Mouse (Mus musculus): ENCODE measurements around the gene Cdk2ap2. TPM values are rescaled to one million over a fixed set of nuclear protein-coding genes. Genes with fewer than 3 reads are reported as not detected.
A peak's percentile ranks its signal among the peaks of the same experiment; 100 is the strongest.
"Not testable (repeated sequence)": the region's sequence is repeated elsewhere in the genome, so short reads cannot be mapped to it uniquely, and the experiment has no call there.

Gene Cdk2ap2
- polyA plus RNA-seq, 1 experiment from 2014 or later = 84.3 TPM

- 0 out of 2 replicates have a peak, but pooled peaks cover 3% of the 10 kb centered on the region for H3K4me1 ChIP-seq (replicated peaks; ENCODE audit: control insufficient read depth, insufficient read depth, low read length)
- no peaks in the 10 kb centered on the region for H3K9me3 ChIP-seq (ENCODE audit: control insufficient read depth, low read length)
- no peak overlapping the region for H3K27ac ChIP-seq (ENCODE audit: low read depth, low read length)
- H3K4me3 ChIP-seq (ENCODE audit: low read depth, low read length) = peak overlapping the region; percentile 30
- peak overlapping the region; percentile 48; the same call in 1 of the 2 replicates for H3K4me2 ChIP-seq (replicated peaks; ENCODE audit: low read depth, low read length)
- DNase-seq (ENCODE audit: low spot score) = no peak
- WGBS = 94% methylated on average over 2 of the region's 2 CpGs
- no peak overlapping the region for H3K9ac ChIP-seq (ENCODE audit: low read depth, low read length)
- no peaks in the 10 kb centered on the region for H3K27me3 ChIP-seq (ENCODE audit: control insufficient read depth, insufficient read depth, low read length)
- 0 out of 2 replicates have a peak, but pooled peaks cover 2% of the 10 kb centered on the region for H3K36me3 ChIP-seq (ENCODE audit: control insufficient read depth, insufficient read depth, low read length)
- no peak for ATAC-seq (ENCODE audit: low FRiP score)
Observed at GRCm38 (mm10) chr19:4120496-4120895, 23.5 kb downstream of the Cdk2ap2 start.

- H3K9me3 ChIP-seq (ENCODE audit: control insufficient read depth, low read length) = no peaks in the 10 kb centered on the region
- peak overlapping the region; percentile 30 for H3K4me3 ChIP-seq (ENCODE audit: low read depth, low read length)
- H3K27ac ChIP-seq (ENCODE audit: low read depth, low read length) = peak overlapping the region; percentile 67; the same call in 1 of the 2 replicates
- H3K4me2 ChIP-seq (replicated peaks; ENCODE audit: low read depth, low read length) = peak overlapping the region; percentile 48
- 4% methylated on average over 38 of the region's 38 CpGs for WGBS
- no peaks in the 10 kb centered on the region for H3K27me3 ChIP-seq (ENCODE audit: control insufficient read depth, insufficient read depth, low read length)
- H3K36me3 ChIP-seq (ENCODE audit: control insufficient read depth, insufficient read depth, low read length) = no peaks in the 10 kb centered on the region
- peak; percentile 77 for ATAC-seq (ENCODE audit: low FRiP score)
- H3K4me1 ChIP-seq (replicated peaks; ENCODE audit: control insufficient read depth, insufficient read depth, low read length) = 0 out of 2 replicates have a peak, but pooled peaks cover 3% of the 10 kb centered on the region
- H3K9ac ChIP-seq (ENCODE audit: low read depth, low read length) = peak overlapping the region; percentile 51
- DNase-seq (ENCODE audit: low spot score) = peak; percentile 99
Observed at GRCm38 (mm10) chr19:4121097-4121805, 24.3 kb downstream of the Cdk2ap2 start.

GRCm38 (mm10) chr19:4121896-4122295 is 24.9 kb downstream of the Cdk2ap2 start:
- H3K36me3 ChIP-seq (ENCODE audit: control insufficient read depth, insufficient read depth, low read length); H3K27me3 ChIP-seq (ENCODE audit: control insufficient read depth, insufficient read depth, low read length); H3K9me3 ChIP-seq (ENCODE audit: control insufficient read depth, low read length); H3K27ac ChIP-seq (ENCODE audit: low read depth, low read length); ATAC-seq (ENCODE audit: low FRiP score); H3K4me1 ChIP-seq (replicated peaks; ENCODE audit: control insufficient read depth, insufficient read depth, low read length); H3K4me3 ChIP-seq (ENCODE audit: low read depth, low read length); H3K4me2 ChIP-seq (replicated peaks; ENCODE audit: low read depth, low read length); H3K9ac ChIP-seq (ENCODE audit: low read depth, low read length); DNase-seq (ENCODE audit: low spot score): not testable (repeated sequence)
- 52% methylated on average over 6 of the region's 6 CpGs for WGBS

- WGBS = 81% methylated on average over 7 of the region's 7 CpGs
- H3K27me3 ChIP-seq (ENCODE audit: control insufficient read depth, insufficient read depth, low read length) = no peaks in the 10 kb centered on the region
Observed at GRCm38 (mm10) chr19:4122411-4123370, 25.7 kb downstream of the Cdk2ap2 start.

GRCm38 (mm10) chr19:4124432-4124831 is 27.4 kb downstream of the Cdk2ap2 start:
- Histone ChIP-seq H3K27me3 (ENCODE audit: control insufficient read depth, insufficient read depth, low read length) (no peaks in the 10 kb centered on the region), H3K4me1 (replicated peaks; ENCODE audit: control insufficient read depth, insufficient read depth, low read length) (peaks cover 7% of the 10 kb centered on the region; the same call in 1 of the 2 replicates), H3K36me3 (ENCODE audit: control insufficient read depth, insufficient read depth, low read length) (no peaks in the 10 kb centered on the region), H3K9me3 (ENCODE audit: control insufficient read depth, low read length) (no peaks in the 10 kb centered on the region), H3K27ac (ENCODE audit: low read depth, low read length) (no peak overlapping the region), H3K4me3 (ENCODE audit: low read depth, low read length) (no peak overlapping the region), H3K4me2 (replicated peaks; ENCODE audit: low read depth, low read length) (no peak overlapping the region), H3K9ac (ENCODE audit: low read depth, low read length) (no peak overlapping the region)
- ATAC-seq (ENCODE audit: low FRiP score) = no peak
- 88% methylated on average over 4 of the region's 4 CpGs for WGBS
- DNase-seq (ENCODE audit: low spot score) = no peak

More at GRCm38 (mm10) chr19:4122411-4123370, 25.7 kb downstream of the Cdk2ap2 start:
- Histone ChIP-seq H3K27ac (ENCODE audit: low read depth, low read length) (no peak overlapping the region), H3K9ac (ENCODE audit: low read depth, low read length) (no peak overlapping the region), H3K36me3 (ENCODE audit: control insufficient read depth, insufficient read depth, low read length) (no peaks in the 10 kb centered on the region), H3K4me2 (replicated peaks; ENCODE audit: low read depth, low read length) (no peak overlapping the region), H3K4me3 (ENCODE audit: low read depth, low read length) (no peak overlapping the region), H3K4me1 (replicated peaks; ENCODE audit: control insufficient read depth, insufficient read depth, low read length) (peaks cover 7% of the 10 kb centered on the region; the same call in 1 of the 2 replicates), H3K9me3 (ENCODE audit: control insufficient read depth, low read length) (no peaks in the 10 kb centered on the region)
- no peak for DNase-seq (ENCODE audit: low spot score)
- no peak for ATAC-seq (ENCODE audit: low FRiP score)

GRCm38 (mm10) chr19:4125268-4125667 is 28.3 kb downstream of the Cdk2ap2 start:
- not testable (repeated sequence) for H3K36me3 ChIP-seq (ENCODE audit: control insufficient read depth, insufficient read depth, low read length); H3K9me3 ChIP-seq (ENCODE audit: control insufficient read depth, low read length); H3K4me1 ChIP-seq (replicated peaks; ENCODE audit: control insufficient read depth, insufficient read depth, low read length); H3K27me3 ChIP-seq (ENCODE audit: control insufficient read depth, insufficient read depth, low read length)
- Histone ChIP-seq H3K9ac (ENCODE audit: low read depth, low read length) (peak overlapping the region; percentile 77; the same call in 1 of the 2 replicates), H3K4me2 (replicated peaks; ENCODE audit: low read depth, low read length) (peak overlapping the region; percentile 76), H3K27ac (ENCODE audit: low read depth, low read length) (peak overlapping the region; percentile 27; the same call in 1 of the 2 replicates), H3K4me3 (ENCODE audit: low read depth, low read length) (peak overlapping the region; percentile 65)
- 20% methylated on average over 3 of the region's 4 CpGs for WGBS
- DNase-seq (ENCODE audit: low spot score) (peak; percentile 20), ATAC-seq (ENCODE audit: low FRiP score) (peak; percentile 52; the same call in 1 of the 2 replicates)

- Histone ChIP-seq H3K27ac (ENCODE audit: low read depth, low read length) (peak within 1 kb of the TSS; percentile 53; the same call in 1 of the 2 replicates), H3K4me2 (replicated peaks; ENCODE audit: low read depth, low read length) (peak within 1 kb of the TSS; percentile 76), H3K4me1 (replicated peaks; ENCODE audit: control insufficient read depth, insufficient read depth, low read length) (peaks cover 4% of the 10 kb centered on the region; the same call in 1 of the 2 replicates), H3K36me3 (ENCODE audit: control insufficient read depth, insufficient read depth, low read length) (peaks cover under 1% of the 10 kb centered on the region; the same call in 1 of the 2 replicates), H3K27me3 (ENCODE audit: control insufficient read depth, insufficient read depth, low read length) (no peaks in the 10 kb centered on the region), H3K4me3 (ENCODE audit: low read depth, low read length) (peak within 1 kb of the TSS; percentile 65), H3K9ac (ENCODE audit: low read depth, low read length) (peak within 1 kb of the TSS; percentile 77), H3K9me3 (ENCODE audit: control insufficient read depth, low read length) (no peaks in the 10 kb centered on the region)
- WGBS = 1% methylated on average over 60 of the region's 64 CpGs
- peak; percentile 94 for ATAC-seq (ENCODE audit: low FRiP score)
- DNase-seq (ENCODE audit: low spot score) = peak; percentile 97
Observed at GRCm38 (mm10) chr19:4125741-4126696, 29.0 kb downstream of the Cdk2ap2 start, which contains the start of gene Aip. Gene Aip (minus strand): TSS chr19:4125858.
